In the genomic region with DNA sequence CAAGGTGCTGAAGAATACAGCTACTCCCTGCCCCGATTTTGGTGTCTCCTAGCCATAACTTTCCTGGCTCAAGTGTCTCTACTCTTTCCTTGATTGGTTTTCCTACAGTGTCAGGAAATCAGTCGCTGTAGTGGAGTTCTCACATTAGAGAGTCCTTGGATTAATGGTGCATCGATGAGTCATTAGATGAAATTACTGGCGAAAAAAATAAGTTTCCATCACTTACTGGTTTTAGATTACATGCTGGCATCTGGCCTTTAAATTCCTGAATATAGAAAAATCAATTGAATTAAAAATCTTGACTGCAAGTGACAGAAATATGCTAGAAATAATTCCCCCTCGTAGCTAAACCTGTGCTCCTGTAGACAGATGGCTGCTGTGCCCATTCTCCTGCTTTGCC, we compare ENCODE assay signal across 25 mouse cellular contexts.
DNase-seq lines count a peak whose midpoint lies in the region; ATAC-seq lines count a peak whose summit lies in the region.
"Had no signal": no experiment of that assay in that cellular context is flagged by ENCODE, and none has a peak within 500 bp of the region (broad histone marks: within the 10 kb centered on the region; RNA-seq: fewer than 3 reads in every experiment).

No protein-coding gene starts in this region.

- intact Hi-C loops in left cerebral cortex, postnatal 36 days (cut with DNase I): no loop called here
- intact Hi-C loops in left cerebral cortex, postnatal 4 days (cut with DNase I): no loop called here

- H3K36me3 ChIP-seq in forebrain, embryonic 14.5 days (ENCODE audit: control insufficient read depth, insufficient read depth, low read length): no peaks in the 10 kb centered on the region
- 0 out of 2 replicates have a peak, but pooled peaks cover 3% of the 10 kb centered on the region for H3K36me3 ChIP-seq in forebrain, embryonic 10.5 days (replicated peaks)
- no peaks in the 10 kb centered on the region for H3K36me3 ChIP-seq in kidney, embryonic 15.5 days
- H3K36me3 ChIP-seq: embryonic facial prominence, embryonic 10.5 days; embryonic facial prominence, embryonic 12.5 days; G1E had no signal

- H3K4me1 ChIP-seq in forebrain, embryonic 14.5 days (ENCODE audit: control insufficient read depth, insufficient read depth, low read length): peaks cover 47% of the 10 kb centered on the region
- peaks cover 52% of the 10 kb centered on the region for H3K4me1 ChIP-seq in forebrain, embryonic 10.5 days
- peaks cover 52% of the 10 kb centered on the region for H3K4me1 ChIP-seq in kidney, embryonic 15.5 days

- WGBS in forebrain, embryonic 14.5 days: 87% methylated on average over 5 of the region's 5 CpGs
- WGBS in forebrain, embryonic 10.5 days: 89% methylated on average over 5 of the region's 5 CpGs
- WGBS in kidney, embryonic 15.5 days: 65% methylated on average over 5 of the region's 5 CpGs

- no peak overlapping the region for H3K4me2 ChIP-seq in forebrain, embryonic 14.5 days (ENCODE audit: low read length)
- H3K4me2 ChIP-seq in kidney, embryonic 15.5 days: no peak overlapping the region
- H3K4me2 ChIP-seq: embryonic facial prominence, embryonic 12.5 days had no signal

- ATAC-seq in forebrain, embryonic 14.5 days: no peak
- no peak for ATAC-seq in kidney, embryonic 15.5 days (replicated peaks; ENCODE audit: low FRiP score)
- ATAC-seq: activated CD4-positive, CD25-positive, alpha-beta regulatory T cell, adult 4 months; CD4-positive, CD25-positive, alpha-beta regulatory T cell, adult 4 months; forebrain, embryonic 16.5 days; Patski had no signal

- H3K9ac ChIP-seq in forebrain, embryonic 14.5 days (ENCODE audit: low read length): no peak overlapping the region
- no peak overlapping the region for H3K9ac ChIP-seq in kidney, embryonic 15.5 days
- H3K9ac ChIP-seq: embryonic facial prominence, embryonic 12.5 days had no signal

- H3K4me3 ChIP-seq in forebrain, embryonic 14.5 days (ENCODE audit: low read depth, low read length): no peak overlapping the region
- H3K4me3 ChIP-seq in forebrain, embryonic 10.5 days: no peak overlapping the region
- H3K4me3 ChIP-seq in kidney, embryonic 15.5 days (replicated peaks): no peak overlapping the region
- H3K4me3 ChIP-seq: embryonic facial prominence, embryonic 10.5 days; embryonic facial prominence, embryonic 12.5 days had no signal

- no peaks in the 10 kb centered on the region for H3K27me3 ChIP-seq in forebrain, embryonic 14.5 days (replicated peaks; ENCODE audit: control insufficient read depth, insufficient read depth, low read length)
- H3K27me3 ChIP-seq in forebrain, embryonic 10.5 days (ENCODE audit: poor library complexity, severe bottlenecking): no peaks in the 10 kb centered on the region
- H3K27me3 ChIP-seq in kidney, embryonic 15.5 days: no peaks in the 10 kb centered on the region
- H3K27me3 ChIP-seq: CH12.LX; embryonic facial prominence, embryonic 12.5 days; Patski had no signal

- 0 out of 2 replicates have a peak overlapping the region, but pooled peaks have one; percentile 72 for H3K27ac ChIP-seq in forebrain, embryonic 14.5 days (ENCODE audit: low read depth, low read length)
- H3K27ac ChIP-seq in forebrain, embryonic 10.5 days: no peak overlapping the region
- H3K27ac ChIP-seq in kidney, embryonic 15.5 days: no peak overlapping the region
- H3K27ac ChIP-seq: embryonic facial prominence, embryonic 10.5 days; embryonic facial prominence, embryonic 12.5 days had no signal

- no peaks in the 10 kb centered on the region for H3K9me3 ChIP-seq in forebrain, embryonic 14.5 days (replicated peaks; ENCODE audit: control insufficient read depth, low read length)
- 0 out of 2 replicates have a peak, but pooled peaks cover 4% of the 10 kb centered on the region for H3K9me3 ChIP-seq in forebrain, embryonic 10.5 days
- H3K9me3 ChIP-seq in kidney, embryonic 15.5 days (replicated peaks): no peaks in the 10 kb centered on the region
- H3K9me3 ChIP-seq: embryonic facial prominence, embryonic 10.5 days; embryonic facial prominence, embryonic 12.5 days; G1E had no signal

- DNase-seq in forebrain, embryonic 14.5 days (ENCODE audit: low spot score): no peak
- DNase-seq in forebrain, embryonic 10.5 days (ENCODE audit: extremely low spot score, low spot score): no peak
- DNase-seq in 3T3-L1 (ENCODE audit: low read depth, low spot score): peak; percentile 52
- DNase-seq in Muller cell, postnatal 12 days (ENCODE audit: inconsistent ontology term): peak; percentile 51
- peak; percentile 33 for DNase-seq in fibroblast of lung, adult 2 months (ENCODE audit: low read depth)
- no peak for DNase-seq in left cerebral cortex, postnatal 36 days (ENCODE audit: low spot score in 2 of 2)
- no peak for DNase-seq in left cerebral cortex, postnatal 4 days
- DNase-seq: adrenal gland, adult 8-10 months; adrenal gland, postnatal 14 days; adrenal gland, postnatal 36 days; B cell, adult 2 months; cerebellum, adult 11-12 months; cerebellum, adult 2 months; cerebellum, adult 9-10 months; cerebellum, postnatal 10 days; cerebellum, postnatal 25 days had no signal

Comparison
In these comparisons a context has a peak if more than half of its experiments do, and no peak if none do; other contexts are left out.
1. DNase-seq: peak in 3T3-L1 (single experiment), Muller cell, postnatal 12 days (single experiment) and fibroblast of lung, adult 2 months (single experiment); none in forebrain, embryonic 14.5 days (single experiment), forebrain, embryonic 10.5 days (single experiment), left cerebral cortex, postnatal 36 days (0 of 2) and left cerebral cortex, postnatal 4 days (single experiment).